Mouse (Mus musculus): ENCODE results near the gene Aldh1l1.

DNA sequence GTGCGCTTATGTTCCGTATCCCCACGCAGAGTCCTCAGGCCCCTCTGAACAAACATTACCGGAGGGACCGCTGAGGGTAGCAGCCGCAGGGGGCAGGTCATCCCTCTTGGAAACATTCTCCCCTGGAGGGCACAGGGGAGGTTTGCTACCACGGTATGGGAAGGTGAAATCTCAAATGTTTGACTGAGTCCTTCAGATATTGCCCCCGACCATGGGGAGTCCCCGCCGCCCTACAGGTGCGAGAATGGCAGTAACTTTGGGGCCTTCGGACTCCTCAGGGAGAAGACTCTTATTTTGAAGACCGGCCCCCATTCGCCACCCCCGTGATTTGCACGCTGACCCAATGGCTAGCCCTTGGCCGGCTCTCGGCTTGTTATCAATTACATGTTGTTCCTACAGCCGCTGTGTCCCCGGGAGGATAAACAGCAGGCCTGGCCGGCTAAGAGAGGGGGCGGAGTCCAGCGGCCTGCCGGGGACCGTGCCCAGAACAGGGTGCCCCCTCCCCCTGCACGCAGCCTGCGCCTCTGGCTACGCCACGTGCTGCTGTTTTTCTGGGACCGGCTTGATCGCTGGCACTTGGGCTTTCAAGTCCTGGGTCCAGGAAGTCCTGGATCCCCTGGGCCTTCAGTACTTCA, 22.9 kb upstream of the Aldh1l1 start:
- no peak for TF ChIP-seq MYC (IDR thresholded peaks at IDR 0.05; ENCODE audit: low read depth, low read length)
- TF ChIP-seq UBTF (IDR thresholded peaks at IDR 0.05; ENCODE audit: borderline replicate concordance, insufficient read depth, low read depth, low read length) = no peak
- no peak for TF ChIP-seq TAL1 (IDR thresholded peaks at IDR 0.05; ENCODE audit: low read length)
- TF ChIP-seq RCOR1 (IDR thresholded peaks at IDR 0.05; ENCODE audit: low read depth, low read length) = no peak
